Comparison of ENCODE assay signal across 20 mouse cellular contexts in genomic region chr9:31609731-31610130, GRCm38 (mm10).
DNase-seq lines count a peak whose midpoint lies in the region; ATAC-seq and TF ChIP-seq lines count a peak whose summit lies in the region.
"Had no signal": no experiment of that assay in that cellular context is flagged by ENCODE, and none has a peak within 500 bp of the region (broad histone marks: within the 10 kb centered on the region; RNA-seq: fewer than 3 reads in every experiment).

No protein-coding gene starts in this region.

- H3K9ac ChIP-seq in intestine, embryonic 14.5 days (ENCODE audit: low read length): no peak overlapping the region
- no peak overlapping the region for H3K9ac ChIP-seq in intestine, embryonic 16.5 days (ENCODE audit: low read depth, low read length)
- no peak overlapping the region for H3K9ac ChIP-seq in stomach, postnatal 0 days (ENCODE audit: low read length)
- H3K9ac ChIP-seq: embryonic facial prominence, embryonic 13.5 days; embryonic facial prominence, embryonic 15.5 days; forebrain, embryonic 12.5 days had no signal

- ATAC-seq in intestine, embryonic 14.5 days (replicated peaks; ENCODE audit: low FRiP score, low TSS enrichment, low read depth): no peak
- ATAC-seq in intestine, embryonic 16.5 days: no peak; the same call in 1 of the 2 replicates
- no peak for ATAC-seq in stomach, postnatal 0 days (ENCODE audit: low FRiP score, low TSS enrichment)
- ATAC-seq: activated CD4-positive, CD25-positive, alpha-beta regulatory T cell, adult 4 months; CD4-positive, CD25-positive, alpha-beta regulatory T cell, adult 4 months; forebrain, embryonic 14.5 days; forebrain, embryonic 16.5 days; Patski had no signal

- no peak overlapping the region for H3K4me2 ChIP-seq in intestine, embryonic 14.5 days (ENCODE audit: low read length)
- no peak overlapping the region for H3K4me2 ChIP-seq in intestine, embryonic 16.5 days (ENCODE audit: low read depth, low read length)
- no peak overlapping the region for H3K4me2 ChIP-seq in stomach, postnatal 0 days (replicated peaks; ENCODE audit: low read depth)
- H3K4me2 ChIP-seq: embryonic facial prominence, embryonic 13.5 days; embryonic facial prominence, embryonic 15.5 days; forebrain, embryonic 12.5 days had no signal

- H3K4me1 ChIP-seq in intestine, embryonic 14.5 days (replicated peaks; ENCODE audit: control insufficient read depth, insufficient read depth, low read length): peaks cover 6% of the 10 kb centered on the region; the same call in 1 of the 2 replicates
- H3K4me1 ChIP-seq in intestine, embryonic 16.5 days (ENCODE audit: control insufficient read depth, insufficient read depth, low read length): peaks cover 7% of the 10 kb centered on the region; the same call in 1 of the 2 replicates
- no peaks in the 10 kb centered on the region; the same call in 1 of the 2 replicates for H3K4me1 ChIP-seq in stomach, postnatal 0 days (replicated peaks; ENCODE audit: control insufficient read depth, insufficient read depth)
- H3K4me1 ChIP-seq: forebrain, embryonic 10.5 days; forebrain, embryonic 12.5 days had no signal

- H3K36me3 ChIP-seq in intestine, embryonic 14.5 days (ENCODE audit: control insufficient read depth, insufficient read depth, low read length): no peaks in the 10 kb centered on the region
- H3K36me3 ChIP-seq in intestine, embryonic 16.5 days (ENCODE audit: control insufficient read depth, insufficient read depth, low read length): no peaks in the 10 kb centered on the region
- H3K36me3 ChIP-seq in stomach, postnatal 0 days (ENCODE audit: control insufficient read depth, insufficient read depth, low read length): no peaks in the 10 kb centered on the region
- H3K36me3 ChIP-seq: embryonic facial prominence, embryonic 13.5 days; embryonic facial prominence, embryonic 15.5 days; forebrain, embryonic 10.5 days; forebrain, embryonic 12.5 days; G1E had no signal

- peak; percentile 63 for DNase-seq in heart, adult 11 months
- no peak for DNase-seq in heart, adult 18-20 months
- peak; percentile 43 for DNase-seq in intestine, embryonic 14.5 days (ENCODE audit: low spot score)
- DNase-seq in stomach, postnatal 0 days (ENCODE audit: low spot score): peak; percentile 10
- DNase-seq: B cell, adult 2 months; cerebellum, adult 9-11 months; cerebellum, postnatal 36 days had no signal

- TF ChIP-seq EP300 in stomach, postnatal 0 days (optimal IDR thresholded peaks at IDR 0.05): no peak

- H3K9me3 ChIP-seq in intestine, embryonic 14.5 days (ENCODE audit: control insufficient read depth, low read length): no peaks in the 10 kb centered on the region
- no peaks in the 10 kb centered on the region for H3K9me3 ChIP-seq in intestine, embryonic 16.5 days (ENCODE audit: control insufficient read depth, low read length)
- H3K9me3 ChIP-seq in stomach, postnatal 0 days (ENCODE audit: control insufficient read depth, low read length): no peaks in the 10 kb centered on the region
- H3K9me3 ChIP-seq: embryonic facial prominence, embryonic 13.5 days; embryonic facial prominence, embryonic 15.5 days; forebrain, embryonic 10.5 days; forebrain, embryonic 12.5 days; G1E had no signal

- no peaks in the 10 kb centered on the region for H3K27me3 ChIP-seq in intestine, embryonic 14.5 days (replicated peaks; ENCODE audit: control insufficient read depth, insufficient read depth, low read length)
- H3K27me3 ChIP-seq in intestine, embryonic 16.5 days (replicated peaks; ENCODE audit: control insufficient read depth, insufficient read depth, low read length): no peaks in the 10 kb centered on the region
- H3K27me3 ChIP-seq in stomach, postnatal 0 days (ENCODE audit: control insufficient read depth, insufficient read depth, low read length): no peaks in the 10 kb centered on the region
- H3K27me3 ChIP-seq: CH12.LX; embryonic facial prominence, embryonic 13.5 days; embryonic facial prominence, embryonic 15.5 days; forebrain, embryonic 12.5 days; Patski had no signal

- no peak overlapping the region for H3K4me3 ChIP-seq in intestine, embryonic 14.5 days (ENCODE audit: low read depth, low read length)
- no peak overlapping the region for H3K4me3 ChIP-seq in intestine, embryonic 16.5 days (ENCODE audit: low read length)
- no peak overlapping the region for H3K4me3 ChIP-seq in stomach, postnatal 0 days (ENCODE audit: low read depth, low read length)
- H3K4me3 ChIP-seq: embryonic facial prominence, embryonic 13.5 days; embryonic facial prominence, embryonic 15.5 days; erythroblast, embryonic 14.5 days; forebrain, embryonic 10.5 days; forebrain, embryonic 12.5 days had no signal

- no peak for TF ChIP-seq CTCF in stomach, postnatal 0 days (IDR thresholded peaks at IDR 0.05; ENCODE audit: low read depth)

- 80% methylated on average over 3 of the region's 3 CpGs for WGBS in intestine, embryonic 14.5 days
- 82% methylated on average over 3 of the region's 3 CpGs for WGBS in intestine, embryonic 16.5 days
- WGBS in stomach, postnatal 0 days: 83% methylated on average over 3 of the region's 3 CpGs

- H3K27ac ChIP-seq in intestine, embryonic 14.5 days (ENCODE audit: low read depth): no peak overlapping the region
- H3K27ac ChIP-seq in intestine, embryonic 16.5 days (ENCODE audit: low read length): no peak overlapping the region
- no peak overlapping the region for H3K27ac ChIP-seq in stomach, postnatal 0 days (replicated peaks)
- H3K27ac ChIP-seq: embryonic facial prominence, embryonic 13.5 days; embryonic facial prominence, embryonic 15.5 days; forebrain, embryonic 10.5 days; forebrain, embryonic 12.5 days had no signal

Comparison
In these comparisons a context has a peak if more than half of its experiments do, and no peak if none do; other contexts are left out.
1. DNase-seq: peak in heart, adult 11 months (single experiment), intestine, embryonic 14.5 days (single experiment) and stomach, postnatal 0 days (single experiment); none in heart, adult 18-20 months (0 of 2).